Mouse (Mus musculus) embryonic stem cell, embryonic (primary cell): ENCODE measurements around the gene Rftn1.

Source experiments
- CTCF ChIA-PET, 4 experiments: fragments of 300-600 bp in 2 of 4; fragments of 350-600 bp in 2 of 4; sonication (Branson Sonifier 250); formaldehyde crosslinking; loops; one replicate each; lab custom pipeline; 2022; ENCODE audit warnings: inconsistent platforms in 2 of 4; lab: Charles Lee
- POLR2A ChIA-PET, 4 experiments: fragments of 300-600 bp in 2 of 4; fragments of 350-600 bp in 2 of 4; sonication (Branson Sonifier 250); formaldehyde crosslinking; loops; one replicate each; lab custom pipeline; 2022; ENCODE audit warnings: antibody characterized with exemption in 4 of 4, inconsistent platforms in 1 of 4; lab: Charles Lee

Gene Rftn1

DNA sequence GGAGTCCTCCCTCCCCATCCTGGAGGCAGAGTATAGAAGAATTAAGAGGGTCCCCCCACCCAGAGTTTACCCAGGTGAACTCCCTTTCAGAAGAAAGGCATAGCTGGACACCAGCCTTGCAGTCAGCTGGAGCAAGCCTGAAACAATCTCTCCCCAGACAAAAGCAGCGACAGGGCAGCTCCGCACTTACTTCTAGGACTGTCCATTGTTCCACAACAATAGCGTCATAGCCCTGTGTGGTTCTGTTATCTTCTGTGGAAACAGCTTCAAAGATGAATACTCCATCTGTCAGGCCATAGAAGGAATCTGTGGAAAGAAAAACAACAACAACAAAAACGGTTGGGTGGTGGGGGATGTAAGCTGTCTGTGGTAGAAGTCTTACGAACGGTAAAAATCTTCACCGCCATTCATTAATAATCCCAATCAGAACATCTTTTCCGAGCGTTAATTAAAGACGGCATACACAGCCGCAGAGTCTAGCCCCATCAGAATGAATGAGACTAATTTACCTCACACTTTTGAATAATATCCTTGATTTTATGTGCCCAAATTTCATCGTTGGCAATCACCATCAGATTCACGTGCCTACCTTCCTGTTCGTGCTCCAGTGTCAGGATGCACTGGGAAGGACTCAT is 153.6 kb downstream of the Rftn1 start:
- CTCF ChIA-PET = no interaction called here
- POLR2A ChIA-PET = interaction anchor here in 2 of 4 experiments (1.1 to 3.0 kb wide), 4 partner anchors 12 to 148 kb away, joined by 4 to 17 read pairs (median 7); no protein-coding TSS in a partner anchor

DNA sequence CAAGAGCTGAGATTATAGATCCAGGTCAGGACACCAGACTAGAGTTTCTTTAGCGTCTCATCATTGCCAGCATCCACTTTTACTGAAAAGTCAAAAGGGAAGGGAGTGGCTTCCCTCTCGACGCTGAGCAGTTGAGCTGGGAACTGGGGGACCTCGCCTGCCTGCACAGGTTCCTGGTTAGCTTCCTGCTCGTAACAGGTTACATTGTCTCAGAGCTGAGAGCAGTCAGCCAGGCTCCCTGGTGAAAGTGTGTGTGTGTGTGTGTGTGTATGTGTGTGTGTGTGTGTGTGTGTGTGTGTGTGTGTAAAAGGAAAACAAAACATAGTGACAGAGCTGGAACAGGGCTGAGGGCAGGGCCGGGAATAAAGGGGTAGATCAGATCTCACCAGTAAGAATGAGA is 156.8 kb downstream of the Rftn1 start:
- ChIA-PET CTCF (interaction anchor here in 1 of 4 experiments (0.6 kb wide), 2 partner anchors 70 to 259 kb away, joined by 3 to 5 read pairs; no protein-coding TSS in a partner anchor), POLR2A (interaction anchor here in 1 of 4 experiments (1.6 kb wide), 1 partner anchor 9 kb away, joined by 6 read pairs; no protein-coding TSS in a partner anchor)

DNA sequence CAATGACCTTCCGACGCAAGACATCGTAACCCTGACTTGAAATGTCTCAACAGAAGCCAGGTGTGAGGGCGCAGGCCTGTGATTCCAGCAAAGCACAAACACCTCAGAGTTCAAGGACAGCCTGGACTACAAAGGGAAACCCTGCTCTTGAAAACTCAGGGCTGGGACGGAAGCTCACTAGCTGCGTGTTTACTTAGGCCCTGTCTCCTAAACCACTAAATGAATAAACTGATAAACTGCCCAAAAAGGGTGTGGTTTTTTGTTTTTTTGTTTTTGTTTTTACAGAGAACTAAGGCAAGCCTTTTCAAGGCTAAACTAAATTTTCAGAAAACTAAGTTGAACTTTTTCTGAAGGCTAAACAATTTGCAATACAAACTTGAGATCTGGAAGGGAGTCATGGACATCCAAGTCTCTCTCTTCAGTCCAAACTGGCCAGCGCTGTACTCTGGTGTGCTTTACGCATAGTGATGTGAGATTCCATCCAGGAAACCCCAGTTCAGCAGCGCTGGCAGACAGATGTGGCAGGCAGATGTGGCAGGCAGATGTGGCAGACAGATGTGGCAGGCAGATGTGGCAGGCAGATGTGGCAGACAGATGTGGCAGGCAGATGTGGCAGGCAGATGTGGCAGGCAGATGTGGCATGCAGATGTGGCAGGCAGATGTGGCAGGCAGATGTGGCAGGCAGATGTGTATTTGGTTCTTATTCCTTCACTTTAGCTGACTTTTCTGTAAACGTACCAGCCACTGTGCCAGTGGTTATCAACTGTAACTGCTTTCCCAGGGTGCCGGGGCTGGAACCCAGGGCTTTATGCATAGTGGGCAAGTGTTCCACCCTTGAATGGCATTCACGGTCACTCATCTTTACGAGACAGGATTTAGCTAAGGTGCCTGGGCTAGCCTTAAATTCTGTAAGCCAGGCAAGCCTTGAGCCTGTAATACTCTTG is 158.7 kb downstream of the Rftn1 start:
- POLR2A ChIA-PET = interaction anchor here in 3 of 4 experiments (0.5 to 1.6 kb wide), 3 partner anchors 7 to 24 kb away, joined by 3 to 6 read pairs (median 4); no protein-coding TSS in a partner anchor
- CTCF ChIA-PET = no interaction called here

DNA sequence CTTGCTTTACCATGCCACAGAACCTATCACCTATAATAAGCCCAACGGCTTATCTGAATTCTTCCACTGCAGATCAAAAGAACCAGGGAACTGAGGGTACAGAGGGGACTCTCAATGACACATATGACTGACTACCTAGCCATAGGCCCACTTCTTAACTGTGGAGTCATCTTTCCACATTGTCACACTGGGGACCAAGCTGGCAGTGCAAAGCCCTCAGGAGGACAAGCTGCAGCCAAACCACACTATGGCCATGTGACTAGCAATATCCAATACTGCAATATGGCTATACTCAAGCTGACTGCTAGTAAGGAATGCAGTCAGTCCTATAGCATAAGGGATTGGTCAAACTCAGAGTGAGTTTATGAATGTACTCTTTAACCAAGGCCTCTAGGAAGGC is 164.8 kb downstream of the Rftn1 start:
- ChIA-PET CTCF (interaction anchor here in 1 of 4 experiments (1.1 kb wide), 1 partner anchor 73 kb away, joined by 4 read pairs; no protein-coding TSS in a partner anchor), POLR2A (interaction anchor here in 3 of 4 experiments (0.7 to 3.0 kb wide), 11 partner anchors 7 to 164 kb away, joined by 3 to 17 read pairs (median 5); no protein-coding TSS in a partner anchor)

DNA sequence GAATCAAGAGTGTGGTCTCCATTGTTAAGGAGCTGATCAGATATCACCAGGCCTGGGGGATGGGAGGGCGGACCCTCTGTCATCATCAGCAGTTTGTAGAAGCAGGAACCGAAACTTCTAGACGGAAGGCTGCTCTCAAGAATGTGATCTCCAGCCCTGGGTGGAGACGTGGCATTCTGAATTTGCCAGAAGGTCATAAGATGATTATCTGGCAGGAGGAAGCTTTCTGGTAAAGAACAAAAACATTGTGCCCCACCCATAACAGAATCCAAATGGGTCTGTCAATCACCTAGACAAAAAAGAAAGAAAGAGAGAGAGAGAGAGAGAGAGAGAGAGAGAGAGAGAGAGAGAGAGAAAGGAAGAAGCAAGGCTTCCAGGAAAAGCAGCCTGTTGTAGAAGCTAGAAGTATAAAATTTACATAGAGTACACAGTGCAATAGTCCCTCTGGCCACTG is 165.3 kb downstream of the Rftn1 start:
- CTCF ChIA-PET = interaction anchor here in 2 of 4 experiments (0.7 to 1.1 kb wide), 2 partner anchors 73 to 576 kb away, joined by 3 to 4 read pairs; no protein-coding TSS in a partner anchor

DNA sequence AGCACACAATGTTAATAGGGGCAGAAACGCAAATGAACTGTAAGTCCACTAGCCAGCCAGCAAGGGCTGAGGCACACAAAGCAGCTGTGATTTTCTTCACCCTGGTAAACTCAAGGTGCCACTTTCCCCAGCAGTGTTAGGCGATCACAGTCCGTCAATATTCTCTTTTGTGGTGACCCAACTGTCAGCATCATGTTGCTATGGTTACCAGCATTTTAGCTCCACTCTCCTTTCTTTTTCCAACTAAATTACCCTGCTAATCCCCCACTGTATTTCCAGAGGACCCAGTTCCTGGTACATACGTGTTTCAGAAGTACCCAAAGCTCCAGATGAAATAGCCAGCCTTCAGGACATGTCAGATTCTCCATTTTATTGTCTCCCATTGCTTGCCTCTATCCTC is 169.1 kb downstream of the Rftn1 start:
- CTCF ChIA-PET = interaction anchor here in 1 of 4 experiments (1.6 kb wide), 1 partner anchor 123 kb away, joined by 5 read pairs; no protein-coding TSS in a partner anchor
- POLR2A ChIA-PET = interaction anchor here in 1 of 4 experiments (1.1 kb wide), 1 partner anchor 9 kb away, joined by 3 read pairs; no protein-coding TSS in a partner anchor

More for the DNA sequence above, 165.3 kb downstream of the Rftn1 start:
- POLR2A ChIA-PET = interaction anchor here in 3 of 4 experiments (0.5 to 3.0 kb wide), 15 partner anchors 8 to 409 kb away, joined by 3 to 17 read pairs (median 4); no protein-coding TSS in a partner anchor

DNA sequence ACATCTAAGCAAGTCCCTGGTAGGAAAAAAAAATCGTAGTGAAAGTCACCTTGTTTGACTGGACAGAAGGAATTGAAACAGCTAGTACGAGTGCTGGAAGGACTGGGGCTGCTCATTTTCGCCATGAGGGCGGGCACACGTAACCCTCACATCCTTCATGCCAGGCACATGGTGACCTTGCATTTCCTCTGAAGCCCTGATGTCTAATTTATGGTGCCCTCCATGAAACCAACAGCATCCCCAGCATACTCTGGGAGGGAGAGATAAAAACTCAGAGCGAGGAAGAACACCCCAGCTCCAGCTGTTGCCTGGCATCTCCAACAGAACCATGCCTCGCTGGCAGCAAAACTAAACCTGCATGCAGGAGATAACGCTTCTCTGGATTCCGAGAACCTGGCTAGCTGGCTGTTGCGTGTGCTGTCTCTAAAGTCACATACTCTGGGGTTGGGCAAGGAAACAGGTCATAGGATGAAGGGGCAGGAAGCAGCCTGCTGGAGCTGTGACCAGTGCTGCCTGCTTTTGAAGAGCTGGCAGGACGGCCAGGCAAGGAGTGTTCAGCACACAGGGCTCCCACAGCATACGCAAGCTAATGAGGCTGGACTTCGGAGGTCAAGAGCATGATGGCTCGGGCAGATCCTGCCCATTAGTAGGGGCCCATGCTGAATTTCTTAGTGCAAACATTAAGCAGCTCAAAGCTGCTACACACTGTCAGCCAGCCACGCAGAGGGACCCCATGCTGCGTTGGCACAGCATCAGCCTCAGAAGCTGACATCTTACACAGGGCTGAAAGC is 170.1 kb downstream of the Rftn1 start:
- POLR2A ChIA-PET = interaction anchor here in 2 of 4 experiments (0.6 to 1.1 kb wide), 3 partner anchors 8 to 610 kb away, joined by 3 to 4 read pairs (median 3); no protein-coding TSS in a partner anchor
- CTCF ChIA-PET = interaction anchor here in 1 of 4 experiments (1.6 kb wide), 1 partner anchor 122 kb away, joined by 5 read pairs; no protein-coding TSS in a partner anchor

DNA sequence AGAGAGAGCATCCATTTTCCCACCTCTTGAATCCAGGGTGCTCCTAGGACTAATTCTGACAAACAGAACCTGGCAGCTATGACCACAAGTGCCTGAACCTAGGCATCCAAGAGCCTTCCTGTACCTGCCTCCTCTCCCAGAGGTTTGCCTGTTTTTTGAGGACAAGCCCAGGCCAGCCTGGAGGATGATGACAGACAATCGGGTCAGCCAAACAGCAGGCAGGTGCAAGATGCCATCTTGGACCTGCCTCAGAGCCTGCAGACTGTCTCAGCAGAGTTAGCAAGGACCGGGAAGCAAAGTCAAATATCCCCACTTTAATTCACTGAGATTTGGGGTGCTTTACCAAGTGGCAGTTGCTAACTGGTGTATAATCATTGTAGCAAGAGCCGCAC is 170.7 kb downstream of the Rftn1 start:
- ChIA-PET CTCF (interaction anchor here in 1 of 4 experiments (1.6 kb wide), 1 partner anchor 121 kb away, joined by 5 read pairs; no protein-coding TSS in a partner anchor), POLR2A (interaction anchor here in 2 of 4 experiments (0.6 to 1.2 kb wide), 2 partner anchors 23 to 611 kb away, joined by 3 to 4 read pairs; no protein-coding TSS in a partner anchor)

DNA sequence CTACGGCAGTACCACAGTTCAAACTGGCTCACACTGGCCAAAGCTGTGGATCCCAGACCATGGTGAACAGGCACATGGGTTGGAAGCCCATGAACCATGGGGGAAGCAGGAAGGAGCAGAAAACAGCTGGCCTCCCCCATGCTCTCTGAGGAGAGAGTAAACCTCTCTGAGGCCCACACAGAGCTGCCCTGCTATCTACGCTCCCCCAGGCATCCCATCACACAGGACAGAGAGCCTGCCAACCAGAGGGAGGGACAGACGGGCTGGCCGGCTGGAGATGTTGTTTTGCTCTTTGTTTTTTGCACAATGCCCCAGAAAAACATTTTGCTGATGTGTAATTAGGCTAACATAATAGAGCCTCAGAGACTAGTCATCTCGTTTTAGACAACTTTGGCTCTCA is 171.4 kb downstream of the Rftn1 start:
- POLR2A ChIA-PET = interaction anchor here in 3 of 4 experiments (0.5 to 1.2 kb wide), 4 partner anchors 15 to 152 kb away, joined by 4 to 13 read pairs (median 4); no protein-coding TSS in a partner anchor

DNA sequence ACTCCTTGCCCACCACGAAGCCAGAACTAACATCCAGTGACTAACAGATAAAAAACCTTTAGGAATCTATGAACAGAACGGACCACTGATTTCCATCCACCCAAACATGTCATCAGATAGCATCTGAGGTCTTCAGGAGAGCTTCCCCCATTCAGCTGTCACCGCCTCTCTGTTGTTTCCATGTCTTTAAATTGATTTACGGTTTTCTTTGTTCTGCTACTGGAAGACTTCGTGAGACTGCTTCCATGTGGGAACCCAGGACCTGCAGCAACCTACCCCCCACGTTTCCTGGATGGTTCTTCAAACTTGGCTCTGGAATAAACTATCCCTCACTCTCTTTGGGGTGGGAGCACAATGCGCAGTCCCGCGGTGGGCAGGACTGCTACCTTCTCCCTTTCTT is 175.8 kb downstream of the Rftn1 start:
- CTCF ChIA-PET = no interaction called here
- POLR2A ChIA-PET = interaction anchor here in 1 of 4 experiments (0.7 kb wide), 1 partner anchor 26 kb away, joined by 3 read pairs; no protein-coding TSS in a partner anchor

More for the DNA sequence above, 171.4 kb downstream of the Rftn1 start:
- CTCF ChIA-PET = no interaction called here

DNA sequence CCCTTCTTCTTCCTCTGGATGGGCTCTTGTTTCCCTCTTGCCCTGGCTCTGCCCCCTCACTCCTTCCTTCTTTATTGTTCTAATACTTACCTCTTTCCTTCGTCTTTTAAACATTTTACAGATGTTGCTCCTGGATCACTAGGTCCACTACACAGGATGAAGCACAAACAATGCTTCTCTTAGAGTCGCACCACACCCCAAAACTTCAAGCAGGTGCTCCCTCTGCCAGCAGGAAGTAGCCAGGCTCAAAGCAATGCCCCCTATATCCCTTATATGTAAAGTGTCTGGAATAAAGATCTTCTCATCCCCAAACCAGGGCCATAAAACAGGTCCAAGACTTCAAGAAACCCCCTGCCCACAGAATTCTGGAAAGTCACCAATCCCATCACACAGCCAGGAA is 176.6 kb downstream of the Rftn1 start:
- ChIA-PET CTCF (no interaction called here), POLR2A (no interaction called here)

DNA sequence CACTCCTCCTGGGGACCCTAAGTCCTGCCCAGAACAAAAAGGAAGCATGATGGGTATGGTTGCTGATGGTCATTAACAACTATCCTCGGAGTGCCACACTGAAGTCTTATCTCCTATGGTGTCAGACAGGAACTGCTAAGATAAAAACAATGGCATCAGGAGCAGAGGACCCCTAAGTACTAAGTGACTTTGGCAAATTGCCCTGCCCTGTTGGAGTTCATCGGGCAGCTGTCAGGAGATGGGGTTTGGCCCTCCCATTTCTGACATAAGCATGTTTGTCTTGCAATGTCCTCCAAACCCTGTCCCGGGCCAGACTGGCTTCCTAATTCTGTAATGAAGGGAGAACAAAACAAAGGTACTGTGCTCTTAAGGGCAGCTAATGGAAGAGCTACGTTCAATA is 180.4 kb downstream of the Rftn1 start:
- ChIA-PET POLR2A (no interaction called here), CTCF (no interaction called here)

DNA sequence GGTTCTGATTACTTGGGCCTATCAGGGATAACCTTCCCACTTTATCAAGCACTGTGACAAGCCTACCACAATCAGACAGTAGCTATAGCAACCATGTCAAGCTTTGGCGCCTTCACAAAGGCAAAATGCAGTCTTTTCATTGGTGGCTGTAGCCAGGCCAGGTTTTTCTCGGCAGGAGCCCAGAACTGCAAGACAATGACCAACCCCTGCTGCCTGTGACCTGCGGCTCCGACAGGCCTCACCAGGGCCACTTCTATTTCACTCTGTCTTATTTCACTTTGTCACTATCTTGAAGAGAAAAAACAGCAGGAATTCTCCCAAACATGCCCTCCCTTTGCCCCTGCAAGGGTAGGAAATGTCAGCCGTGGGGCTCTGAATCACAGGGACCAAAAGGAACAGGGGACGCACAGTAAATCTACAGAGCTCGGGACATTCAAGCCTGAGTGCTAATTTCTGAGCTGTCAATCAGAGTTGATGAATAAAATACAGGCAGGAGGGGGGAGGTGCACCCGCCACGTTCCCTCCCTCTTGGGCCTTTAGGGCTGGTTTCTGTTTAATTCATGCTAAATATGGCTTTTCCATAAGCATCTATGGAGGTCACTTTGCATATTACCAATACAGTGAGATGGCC is 183.6 kb downstream of the Rftn1 start:
- POLR2A ChIA-PET = interaction anchor here in 2 of 4 experiments (0.8 to 1.8 kb wide), 8 partner anchors 10 to 29 kb away, joined by 3 to 5 read pairs (median 4); no protein-coding TSS in a partner anchor
- CTCF ChIA-PET = no interaction called here

DNA sequence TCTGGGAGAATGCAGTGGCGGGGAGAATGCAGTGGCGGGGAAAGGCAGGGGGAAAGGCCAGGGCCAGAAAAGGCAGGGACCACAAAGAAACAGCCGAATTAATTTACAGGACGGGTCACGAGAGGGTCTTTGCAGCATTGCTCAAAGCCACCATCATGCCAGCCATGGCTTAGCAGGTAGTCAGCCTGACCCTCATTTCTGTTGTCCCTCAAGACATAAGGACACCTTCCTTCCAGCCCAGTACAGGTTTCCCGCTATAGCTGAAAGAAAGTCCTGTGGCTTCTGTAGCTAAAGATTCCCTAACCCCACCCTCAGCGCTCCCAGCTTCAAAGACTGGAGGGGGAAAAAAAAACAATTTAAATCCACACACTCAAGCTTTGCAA is 184.1 kb downstream of the Rftn1 start:
- CTCF ChIA-PET = interaction anchor here in 1 of 4 experiments (0.5 kb wide), 1 partner anchor 570 kb away, joined by 4 read pairs; no protein-coding TSS in a partner anchor
- POLR2A ChIA-PET = interaction anchor here in 2 of 4 experiments (0.8 to 2.1 kb wide), 9 partner anchors 9 to 30 kb away, joined by 3 to 5 read pairs (median 4); no protein-coding TSS in a partner anchor

DNA sequence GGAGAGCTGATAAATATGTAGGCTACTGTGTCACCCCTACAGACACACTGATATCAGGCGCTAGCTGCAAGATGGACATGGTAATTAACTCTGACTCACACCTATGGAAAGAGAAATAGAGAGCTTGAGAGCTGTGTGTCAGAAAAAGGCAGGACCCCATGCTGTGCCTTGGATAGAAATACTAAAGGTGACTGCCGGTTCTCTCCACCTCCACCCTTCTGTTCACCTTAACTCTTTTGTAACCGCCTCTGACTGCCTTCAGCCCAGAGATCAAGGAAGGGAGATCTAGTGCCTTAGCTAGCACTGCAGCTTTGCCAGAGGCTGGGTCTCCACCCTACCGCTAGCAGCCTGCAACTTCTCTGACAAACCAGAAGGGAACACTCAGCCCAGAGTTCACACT is 187.3 kb downstream of the Rftn1 start:
- CTCF ChIA-PET = interaction anchor here in 1 of 4 experiments (1.1 kb wide), 1 partner anchor 21 kb away, joined by 3 read pairs; no protein-coding TSS in a partner anchor
- POLR2A ChIA-PET = interaction anchor here in 3 of 4 experiments (0.6 to 1.6 kb wide), 6 partner anchors 9 to 22 kb away, joined by 3 to 6 read pairs (median 4); no protein-coding TSS in a partner anchor

DNA sequence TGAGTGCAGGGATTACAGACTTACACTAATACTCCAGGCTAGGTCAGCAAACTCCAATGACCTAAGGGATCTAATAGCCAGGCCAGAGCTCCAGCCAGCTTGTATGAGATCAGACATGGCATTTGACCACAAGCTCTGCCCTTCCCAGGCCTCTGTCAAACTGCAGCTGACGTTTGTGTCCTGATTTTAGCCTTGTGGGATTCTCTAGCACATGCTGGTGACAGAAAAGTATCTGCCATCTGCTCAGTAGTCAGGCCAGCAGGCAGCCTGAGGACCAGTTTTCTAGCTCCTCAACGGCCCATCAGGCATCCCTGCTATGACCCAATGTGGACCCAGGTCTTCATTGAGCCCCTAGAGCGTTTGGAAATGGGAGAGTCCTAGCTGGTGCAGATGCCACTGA is 188.3 kb downstream of the Rftn1 start:
- POLR2A ChIA-PET = interaction anchor here in 1 of 4 experiments (0.8 kb wide), 1 partner anchor 156 kb away, joined by 3 read pairs; no protein-coding TSS in a partner anchor
- CTCF ChIA-PET = no interaction called here

DNA sequence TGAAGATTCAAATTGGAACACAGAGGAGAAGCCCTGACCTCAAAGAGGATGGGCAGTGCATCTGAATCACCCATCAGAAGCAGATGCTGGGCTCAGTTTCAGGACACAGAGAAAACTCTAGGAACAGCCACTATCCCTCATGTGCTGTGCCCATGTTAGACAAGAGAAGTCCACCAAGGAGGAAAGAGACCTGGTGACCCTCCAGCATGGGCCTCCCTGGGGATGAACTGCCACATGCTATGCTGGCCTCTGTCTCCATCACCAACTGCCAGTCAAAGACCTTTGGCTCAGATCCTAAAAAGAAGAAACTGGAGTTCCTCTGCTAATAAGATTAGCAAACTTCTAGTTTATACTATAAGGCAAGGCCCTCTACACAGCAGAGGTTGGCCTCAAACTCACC is 188.7 kb downstream of the Rftn1 start:
- ChIA-PET POLR2A (interaction anchor here in 1 of 4 experiments (0.8 kb wide), 1 partner anchor 156 kb away, joined by 3 read pairs; no protein-coding TSS in a partner anchor), CTCF (no interaction called here)
